Mouse (Mus musculus) adrenal gland (tissue): ENCODE data around the gene Hivep1.

ENCODE experiments used
- intact Hi-C: fragments of 180-260 bp; cut with DNase I; formaldehyde crosslinking; loops from one replicate; pipeline ENCODE4 v1.15.1; 2025

The Hivep1 gene

DNA sequence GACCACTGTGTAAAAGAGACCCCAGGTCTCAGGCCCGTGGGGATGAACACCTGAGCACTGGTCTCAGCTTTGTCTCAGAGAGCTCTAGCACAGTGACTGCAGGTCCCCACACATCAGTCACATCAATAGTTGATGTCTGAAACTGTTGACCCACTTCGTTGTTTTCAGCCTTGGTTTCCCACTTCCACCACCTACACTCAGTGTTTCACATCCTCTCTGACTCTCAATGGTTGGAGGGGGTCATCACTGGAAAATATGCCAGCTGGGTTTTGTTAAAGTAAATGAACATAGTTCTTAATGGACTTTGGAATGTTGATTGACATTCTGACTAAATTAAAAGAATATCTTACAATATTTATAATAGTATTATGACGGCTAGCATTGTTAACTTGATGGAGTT is 58.6 kb downstream of the Hivep1 start:
- intact Hi-C loops: no loop called here

DNA sequence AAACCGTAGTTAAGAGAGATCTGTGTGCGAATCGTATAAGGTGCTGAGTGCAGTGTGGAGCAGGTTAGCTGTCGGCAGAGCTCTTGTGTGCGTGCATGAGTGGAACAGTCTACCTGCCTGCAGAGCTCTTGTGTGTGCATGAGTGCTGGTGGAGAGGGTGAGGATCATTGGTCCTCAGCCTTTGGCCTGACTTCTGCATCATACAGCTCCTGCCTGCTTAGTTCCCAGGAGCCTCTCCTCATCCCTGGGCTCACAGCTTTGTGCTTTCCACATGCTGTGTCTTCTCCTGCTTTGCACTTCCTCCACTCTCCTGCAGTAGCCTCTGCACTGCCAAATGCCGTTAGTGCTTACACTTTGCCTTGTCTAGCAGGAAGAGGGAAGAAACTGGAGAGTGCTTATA is 60.2 kb downstream of the Hivep1 start:
- intact Hi-C loops: no loop called here

DNA sequence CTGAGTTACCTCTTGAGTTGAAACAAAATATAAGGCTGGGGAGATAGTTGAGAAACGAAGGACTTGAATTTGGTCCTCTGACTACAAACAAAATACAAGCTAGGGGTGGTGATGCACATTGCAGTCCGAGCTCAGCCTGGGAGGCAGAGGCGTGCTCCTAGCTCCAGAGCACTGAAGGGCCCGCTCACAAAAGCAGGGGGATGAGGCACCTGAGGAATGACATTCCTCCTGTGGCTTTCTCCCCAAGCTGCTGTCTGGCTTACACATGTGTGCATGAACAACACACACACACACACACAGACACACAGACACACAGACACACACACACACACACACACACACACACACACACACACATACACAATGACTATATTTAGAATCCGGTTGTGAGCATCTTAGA is 60.9 kb downstream of the Hivep1 start:
- intact Hi-C loops: no loop called here

DNA sequence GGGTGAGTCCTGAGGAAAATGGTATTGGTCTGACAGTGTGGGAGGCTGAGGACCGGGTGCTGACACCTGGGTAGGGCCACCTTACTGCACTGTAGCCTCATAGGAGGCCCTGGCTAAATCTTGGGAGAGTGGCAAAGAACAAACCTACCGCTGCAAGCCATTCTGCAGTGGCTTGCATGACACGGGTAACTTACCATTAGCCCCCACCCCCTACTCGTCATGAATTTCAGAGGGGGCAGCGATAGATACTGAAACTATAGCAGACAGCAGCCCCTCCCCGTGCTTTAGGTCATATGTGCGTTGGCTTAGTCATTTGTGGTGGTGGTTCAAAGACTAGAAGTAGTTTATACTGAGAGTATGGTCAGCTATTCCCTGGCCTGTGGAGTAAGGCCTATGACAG is 61.8 kb downstream of the Hivep1 start:
- intact Hi-C loops: no loop called here

DNA sequence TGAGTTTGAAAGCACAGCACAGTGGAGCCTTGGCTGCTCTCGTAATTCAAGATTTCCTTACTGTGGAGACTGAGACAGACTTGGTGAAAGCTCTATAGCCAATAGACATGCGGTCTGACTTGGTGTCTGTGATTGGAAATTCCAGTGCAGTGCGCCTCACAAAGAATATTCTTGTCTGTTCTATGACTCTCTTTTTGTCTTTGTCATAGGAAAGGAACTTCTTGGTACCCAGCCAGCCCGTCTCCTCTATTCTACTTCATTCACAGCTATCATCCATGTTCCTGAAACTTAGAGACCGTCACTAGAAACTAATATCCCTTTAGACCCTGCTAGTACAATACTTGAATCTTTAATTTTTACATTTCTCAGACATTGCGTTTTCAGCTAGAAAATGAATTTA is 64.5 kb downstream of the Hivep1 start:
- intact Hi-C loops: no loop called here

DNA sequence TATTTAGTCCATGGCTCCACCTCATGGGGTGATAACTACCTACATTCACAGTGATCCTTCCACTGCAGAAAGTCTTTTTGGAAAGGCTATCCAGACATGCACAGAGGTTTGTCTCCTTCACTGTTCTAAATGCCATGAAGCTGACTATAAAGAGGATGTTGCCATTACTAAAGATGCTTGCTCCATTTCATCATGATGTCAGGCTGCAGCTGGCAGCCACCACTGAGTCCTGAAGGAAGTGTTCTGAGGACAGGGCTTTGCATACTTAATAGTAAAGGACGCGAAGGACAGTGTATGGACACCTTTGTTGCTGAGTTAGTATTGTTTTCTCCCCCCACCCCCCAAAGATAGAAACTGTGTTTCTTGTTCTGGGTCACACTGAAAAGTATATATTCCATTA is 67.2 kb downstream of the Hivep1 start:
- intact Hi-C loops: no loop called here

DNA sequence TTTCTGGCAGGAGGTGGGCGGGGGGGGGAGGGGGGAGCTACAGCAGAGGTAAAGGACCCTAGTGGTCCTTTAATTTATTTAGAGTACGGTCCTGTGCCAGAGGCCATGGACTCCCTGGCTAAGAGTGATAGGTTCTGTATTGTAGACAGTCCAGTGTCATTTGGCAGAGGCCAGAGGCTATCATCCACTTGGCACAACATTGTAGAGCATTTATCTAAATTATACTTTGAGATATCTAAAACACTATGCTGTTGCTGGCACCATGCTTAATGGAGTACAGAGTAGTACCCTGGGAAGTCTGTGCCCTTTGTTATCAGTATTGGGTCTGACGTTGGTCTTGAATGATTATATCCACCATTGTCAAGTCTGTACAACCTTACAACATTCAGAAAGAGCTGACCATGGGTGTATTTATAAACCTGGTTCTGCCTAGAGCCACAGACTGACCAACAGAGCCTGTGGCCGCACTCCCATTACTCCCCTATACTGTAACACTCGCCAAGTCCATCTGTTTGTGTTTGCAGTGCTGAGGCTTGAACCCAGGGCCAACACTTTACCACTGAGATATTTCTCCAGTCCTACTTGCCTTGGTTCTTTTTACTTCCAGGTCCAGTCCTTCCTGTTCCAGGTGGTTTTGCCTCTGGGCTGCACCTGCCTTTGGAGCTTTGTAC is 69.4 kb downstream of the Hivep1 start:
- intact Hi-C loops: no loop called here

DNA sequence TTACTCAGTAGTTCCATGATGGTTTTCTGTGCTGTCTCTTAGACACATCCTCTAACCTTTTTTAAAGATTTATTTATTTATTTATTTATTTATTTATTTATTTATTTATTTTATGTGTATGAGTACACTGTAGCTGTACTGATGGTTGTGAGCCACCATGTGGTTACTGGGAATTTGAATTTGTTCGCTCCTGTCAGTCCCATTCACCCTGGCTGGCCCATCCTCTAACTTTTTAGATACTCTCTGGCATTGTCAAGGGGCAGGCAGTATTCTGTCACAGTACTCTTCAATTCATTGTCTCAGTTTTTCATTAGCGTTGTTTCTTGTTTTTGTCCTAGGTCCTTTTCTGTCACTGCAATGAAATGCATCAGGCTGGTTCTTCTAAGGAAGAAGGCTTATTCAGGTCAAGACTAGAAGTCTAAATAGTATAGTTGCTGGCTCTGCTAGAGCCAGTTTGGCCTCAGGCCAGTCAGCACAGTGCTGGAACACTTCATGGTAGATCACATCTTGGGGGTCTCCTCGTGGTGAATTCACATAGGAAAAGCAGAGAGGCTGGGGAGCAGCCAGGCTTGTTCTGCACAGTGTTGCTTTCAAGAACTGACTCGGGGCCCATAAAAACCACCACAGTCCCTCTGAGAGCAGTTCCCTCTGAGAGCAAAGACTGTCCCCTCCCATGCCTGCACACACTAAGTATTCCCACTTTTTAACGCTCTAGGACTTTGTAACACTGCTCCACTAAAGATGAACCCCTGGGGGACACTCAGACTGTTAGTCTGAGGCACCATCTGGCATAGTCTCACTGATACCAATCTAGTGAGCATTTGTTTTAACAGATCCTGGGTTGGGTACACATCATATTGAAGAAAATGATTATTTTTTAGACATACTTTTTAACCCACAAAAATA is 70.2 kb downstream of the Hivep1 start:
- intact Hi-C loops: no loop called here

DNA sequence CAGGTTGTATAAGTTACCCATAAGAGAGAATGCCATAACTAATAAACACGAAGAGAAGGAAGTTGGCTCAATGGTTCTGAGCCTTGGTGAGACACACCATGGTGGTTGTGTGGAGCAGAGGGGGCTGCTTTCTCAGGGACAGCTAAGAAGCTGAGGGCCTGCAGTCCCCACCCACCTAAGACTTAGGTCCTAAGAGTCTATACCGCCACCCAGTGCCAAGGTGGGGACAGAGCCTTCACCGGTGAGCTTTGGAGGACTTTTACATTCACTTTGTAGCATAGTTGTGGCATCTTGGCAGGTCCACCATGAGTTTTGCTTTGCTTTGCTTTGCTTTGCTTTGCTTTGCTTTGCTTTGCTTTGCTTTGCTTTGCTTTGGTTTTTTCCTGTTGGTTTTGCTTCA is 92.8 kb downstream of the Hivep1 start:
- intact Hi-C loops: no loop called here

DNA sequence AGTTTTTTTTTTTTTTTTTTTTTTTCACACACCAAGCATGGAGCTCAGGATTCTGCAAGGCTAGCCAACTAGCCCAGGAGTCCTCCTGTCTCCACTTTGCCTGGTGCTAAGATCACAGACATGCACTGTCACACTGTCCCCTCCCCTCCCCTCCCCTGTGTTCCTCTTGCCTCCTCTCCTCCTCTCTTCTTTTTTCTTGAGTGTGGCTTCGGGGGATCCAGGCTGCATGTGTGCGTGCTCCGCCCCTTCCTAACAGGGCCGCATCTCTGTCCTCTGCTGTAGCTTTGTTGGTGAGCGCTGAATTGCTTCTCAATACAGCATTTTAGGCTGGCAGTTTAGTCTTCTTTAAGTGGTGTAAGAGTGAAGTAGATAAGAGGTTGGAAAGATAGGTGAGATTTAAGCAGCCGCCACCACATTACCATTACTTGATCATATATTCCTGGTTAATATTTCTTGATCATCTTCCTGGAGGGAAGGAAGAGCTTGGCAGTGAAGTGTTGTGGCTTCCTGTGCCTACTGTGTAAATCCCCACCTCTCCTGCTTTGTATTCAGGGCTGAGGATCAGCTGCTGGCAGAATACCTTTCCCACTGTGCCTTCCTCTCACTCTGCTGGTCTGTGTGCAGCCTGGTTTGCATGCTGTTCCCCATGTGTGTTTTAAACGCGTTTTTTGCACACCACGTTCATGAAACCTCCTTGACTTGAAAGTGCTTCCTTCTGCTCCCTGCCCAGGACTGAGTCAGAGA is 97.7 kb downstream of the Hivep1 start:
- intact Hi-C loops: loop anchor here (10.0 kb wide), 1 partner anchor 505 kb away; no protein-coding TSS in a partner anchor

DNA sequence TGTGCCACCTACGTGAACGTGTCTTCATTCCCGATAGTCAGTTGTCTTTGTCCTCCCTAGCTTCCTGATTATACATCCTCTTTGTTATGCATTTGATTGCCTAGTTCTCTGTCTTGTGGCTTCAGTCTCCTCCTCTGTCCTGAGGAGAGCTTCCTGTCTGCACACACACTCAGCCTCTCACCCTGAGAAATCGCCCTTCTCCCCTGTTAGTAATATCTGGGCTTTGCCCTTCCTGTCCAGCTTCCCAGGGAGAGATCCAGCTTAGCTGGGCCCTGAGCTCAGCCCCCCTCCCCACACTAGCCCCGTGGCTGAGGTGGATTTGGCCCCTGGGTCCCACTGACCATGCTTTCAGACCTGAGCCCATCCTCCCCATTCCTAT is 98.2 kb downstream of the Hivep1 start:
- intact Hi-C loops: loop anchor here (10.0 kb wide), 1 partner anchor 505 kb away; no protein-coding TSS in a partner anchor

DNA sequence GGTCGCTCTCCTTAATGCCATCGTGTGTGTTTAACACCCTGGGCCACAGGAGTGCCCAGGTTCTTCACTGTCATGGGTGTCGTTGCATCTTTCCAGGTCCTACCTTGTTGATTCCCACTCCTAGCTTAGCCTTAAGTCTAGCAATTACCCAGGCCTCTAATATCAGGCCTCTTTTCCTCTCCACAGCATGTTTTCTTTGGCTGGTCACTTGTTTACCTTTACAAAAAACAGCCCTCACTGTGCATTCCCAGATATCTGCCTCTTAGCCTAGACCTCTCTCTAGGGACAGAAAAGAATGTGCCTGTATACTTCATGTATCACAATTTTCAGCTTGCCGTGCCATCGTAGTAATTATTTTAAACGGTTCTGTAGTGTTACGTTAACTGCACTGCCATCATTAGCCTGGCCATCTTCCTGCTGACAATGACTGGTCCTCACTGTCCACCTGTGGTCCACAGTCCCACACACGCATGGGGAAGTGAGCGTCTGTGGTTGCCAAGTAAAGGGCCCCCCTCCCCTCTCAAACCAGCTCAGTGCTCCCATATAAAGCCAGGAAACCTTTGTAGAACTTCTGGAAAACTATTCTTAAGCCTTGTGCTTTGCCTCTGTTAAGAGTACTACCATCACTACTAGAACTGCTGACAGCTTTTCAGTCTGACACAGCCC is 98.8 kb downstream of the Hivep1 start:
- intact Hi-C loops: loop anchor here (10.0 kb wide), 1 partner anchor 506 kb away; no protein-coding TSS in a partner anchor

DNA sequence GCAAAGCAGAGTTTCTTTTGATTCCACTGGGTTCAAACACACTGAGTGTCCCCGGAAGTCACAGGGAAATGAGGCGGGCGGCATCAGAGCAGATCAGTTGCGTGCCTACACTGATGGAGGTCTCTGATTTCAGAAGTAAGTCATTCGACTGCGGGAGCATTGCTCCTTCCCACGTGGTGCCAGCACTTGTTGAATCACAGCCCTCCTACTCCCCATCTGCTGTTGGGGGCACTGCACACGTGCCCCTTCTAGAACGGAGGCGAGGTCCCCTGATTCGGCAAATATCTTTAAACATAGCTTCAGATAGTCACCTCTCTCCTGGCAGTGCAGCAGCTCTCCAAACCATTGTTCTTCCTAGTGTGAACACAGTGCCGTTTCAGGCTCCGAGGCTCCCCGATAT is 106.4 kb downstream of the Hivep1 start:
- intact Hi-C loops: loop anchor here (10.0 kb wide), 1 partner anchor 513 kb away; no protein-coding TSS in a partner anchor

DNA sequence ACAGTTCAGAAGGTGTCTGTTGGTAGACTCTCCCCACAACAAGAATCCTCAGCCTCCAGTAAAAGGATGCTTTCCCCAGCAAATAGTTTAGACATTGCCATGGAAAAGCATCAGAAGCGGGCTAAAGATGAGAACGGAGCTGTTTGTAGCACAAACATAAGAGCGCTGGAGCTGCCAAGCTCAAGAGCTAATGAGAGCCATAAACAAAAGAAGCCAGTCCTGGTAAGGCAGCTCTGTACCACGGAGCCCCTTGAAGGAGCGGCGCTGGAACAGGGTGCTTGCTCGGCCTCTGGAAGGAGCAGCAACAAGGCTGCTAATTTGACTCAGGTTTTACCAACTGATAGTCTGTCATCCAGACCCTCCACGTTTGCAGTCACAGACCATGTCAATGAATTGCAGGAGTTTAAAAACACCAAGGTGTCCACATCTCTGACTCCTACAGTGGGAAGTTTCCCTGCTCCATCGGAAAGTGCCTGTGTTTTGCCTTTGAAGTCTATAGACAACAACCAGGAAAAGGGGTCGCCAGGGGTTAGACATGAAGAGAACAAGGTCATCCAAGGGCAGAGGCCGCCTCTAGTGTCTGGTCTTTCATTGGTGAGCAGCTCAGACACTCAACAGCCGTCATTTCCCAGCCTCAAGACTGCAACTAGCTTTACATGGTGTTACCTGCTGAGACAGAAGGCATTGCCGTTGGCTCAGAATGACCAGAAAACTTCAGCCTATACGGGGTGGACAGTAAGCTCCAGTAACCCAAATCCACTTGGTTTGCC is 107.8 kb downstream of the Hivep1 start:
- intact Hi-C loops: loop anchor here (10.0 kb wide), 1 partner anchor 515 kb away; no protein-coding TSS in a partner anchor

DNA sequence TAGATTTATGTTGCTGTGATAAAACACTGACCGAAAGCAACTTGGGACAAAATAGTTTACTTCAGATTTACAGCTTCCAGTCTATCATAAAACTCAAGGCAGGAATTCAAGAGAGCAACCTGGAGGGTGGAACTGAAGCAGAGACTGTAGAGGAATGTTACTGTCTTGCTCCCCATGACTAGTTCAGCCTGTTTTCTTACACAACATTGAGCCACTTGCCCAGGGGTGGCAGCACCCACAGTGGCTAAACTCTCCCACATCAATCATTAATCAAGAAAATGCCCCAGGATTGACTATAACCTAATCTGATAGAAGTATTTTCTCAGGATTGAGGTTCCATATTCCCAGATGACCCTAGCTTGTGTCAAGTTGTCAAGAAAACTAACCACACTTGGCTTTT is 119.0 kb downstream of the Hivep1 start:
- intact Hi-C loops: no loop called here

DNA sequence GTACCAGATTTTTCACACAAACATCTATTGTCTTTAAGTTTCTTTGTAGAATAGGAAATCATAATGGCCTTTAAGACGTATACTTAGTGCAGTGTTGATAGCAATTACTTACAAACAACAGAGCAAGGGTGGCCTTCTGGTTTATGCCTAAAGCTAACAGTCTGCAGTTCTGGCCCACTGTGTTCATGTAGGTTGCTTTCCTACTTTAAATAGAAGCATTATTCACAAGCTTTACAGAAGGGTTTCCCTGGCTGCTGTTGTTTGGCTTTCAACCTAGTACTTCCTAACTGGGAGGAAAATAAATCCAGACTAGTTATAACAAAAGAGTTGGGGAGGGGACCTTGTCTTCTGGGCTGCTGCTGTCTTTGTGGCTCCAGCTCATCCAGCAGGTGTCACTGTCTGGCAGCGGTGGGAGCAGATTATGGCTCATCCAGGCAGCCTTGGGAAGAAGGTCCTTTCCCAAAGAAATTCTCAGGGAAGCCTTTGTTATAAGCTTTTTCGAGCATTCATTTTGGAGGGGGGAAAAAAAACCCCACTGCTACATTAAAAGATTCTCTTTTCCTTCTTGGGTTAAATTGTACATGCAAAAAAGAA is 123.1 kb downstream of the Hivep1 start:
- intact Hi-C loops: loop anchor here (5.0 kb wide), 2 partner anchors 67 to 412 kb away; no protein-coding TSS in a partner anchor

DNA sequence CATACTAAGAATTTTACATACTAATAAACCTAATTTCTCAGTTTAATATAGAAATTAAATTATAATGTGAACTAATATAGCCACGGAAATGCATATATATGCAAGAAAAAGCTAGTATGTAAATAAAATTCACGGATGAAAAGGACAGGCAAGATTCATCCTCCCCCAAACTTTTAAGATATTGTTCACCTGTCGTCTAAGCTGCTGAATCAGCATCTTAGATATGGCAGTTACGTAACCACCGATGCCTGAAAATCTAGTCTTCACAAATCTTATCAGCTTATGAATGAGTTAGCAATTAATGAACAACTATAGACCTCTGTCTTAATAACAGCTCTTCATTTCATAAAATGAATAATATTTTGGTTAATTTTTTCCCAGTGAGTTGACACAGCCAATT is 130.8 kb downstream of the Hivep1 start:
- intact Hi-C loops: no loop called here

DNA sequence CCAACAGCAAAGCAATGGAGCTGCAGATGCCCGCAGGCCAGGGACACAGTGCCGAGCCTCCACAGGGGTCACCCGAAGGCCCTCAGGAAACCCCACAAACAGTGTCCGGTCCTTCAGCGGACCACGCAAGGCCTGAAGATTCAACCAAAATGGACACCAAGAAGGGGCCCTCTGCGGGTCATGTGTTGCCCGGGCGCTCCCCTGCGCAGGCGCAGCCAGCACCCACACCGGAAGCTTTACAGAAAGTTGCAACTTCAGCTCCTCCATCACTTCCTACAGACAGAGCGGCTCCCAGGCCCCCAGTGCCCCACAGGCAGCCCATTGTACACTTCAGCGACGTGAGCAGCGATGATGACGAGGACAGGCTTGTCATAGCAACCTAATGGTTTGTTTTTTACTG is 132.3 kb downstream of the Hivep1 start:
- intact Hi-C loops: no loop called here

DNA sequence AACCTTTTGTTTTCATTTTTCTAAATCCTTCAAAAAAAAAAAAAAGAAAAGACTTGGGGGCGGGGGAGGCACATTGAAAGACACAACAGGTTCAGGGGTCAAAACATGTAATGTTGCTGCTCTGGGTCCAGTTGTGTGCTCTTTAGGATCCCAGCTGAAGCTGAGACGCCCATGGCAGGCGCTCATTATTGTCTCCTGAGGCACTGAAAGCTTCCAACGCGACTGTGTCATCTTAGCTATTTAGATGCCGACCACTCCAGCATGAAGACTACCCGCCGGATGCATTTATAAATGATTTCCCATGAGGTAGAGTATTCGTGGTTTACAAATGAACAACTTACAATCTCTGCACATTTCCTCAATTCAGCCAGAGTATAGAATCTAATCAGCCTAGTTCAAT is 141.2 kb downstream of the Hivep1 start:
- intact Hi-C loops: no loop called here

DNA sequence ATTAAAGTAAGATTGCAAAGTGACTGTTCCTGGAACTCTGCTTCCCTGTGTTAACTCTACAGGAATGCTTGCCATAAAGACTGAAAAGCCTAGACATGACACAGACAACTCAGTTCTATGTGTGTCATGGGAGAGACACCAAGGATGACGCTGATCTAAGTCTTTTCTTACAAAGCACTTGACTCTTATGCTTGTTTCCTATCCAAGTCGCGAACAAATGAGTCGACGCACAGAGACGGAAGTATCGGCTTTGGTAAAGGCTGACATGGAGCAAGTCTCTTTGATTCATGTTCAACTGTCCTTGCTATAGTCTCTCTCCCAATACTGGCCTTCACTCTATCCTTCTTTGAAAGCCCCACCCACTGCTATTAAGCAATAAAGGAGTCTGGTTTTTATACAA is 143.8 kb downstream of the Hivep1 start:
- intact Hi-C loops: no loop called here
